Mouse (Mus musculus): Measurements from ENCODE around the gene Rbm46.

Rbm46 gene

DNA sequence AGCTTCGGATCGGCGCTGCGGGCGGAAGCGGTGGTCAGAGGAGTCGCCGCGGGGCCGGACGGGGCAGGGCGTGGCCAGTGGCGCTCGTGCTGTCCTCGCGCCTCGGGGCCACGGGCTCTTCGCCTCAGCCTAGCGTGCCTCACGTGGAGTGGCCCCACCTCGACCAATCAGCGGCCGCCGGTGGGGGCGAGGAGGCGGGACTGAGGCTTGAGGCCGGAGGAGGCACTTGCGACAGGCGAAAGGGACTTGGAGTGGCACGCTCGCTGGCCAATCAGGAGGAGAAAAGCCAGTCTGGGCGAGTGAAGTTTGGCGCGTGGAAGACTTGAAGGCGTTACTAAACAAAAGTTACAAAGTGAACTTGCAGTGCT, at the start of gene Rbm46:
Gene Rbm46 (minus strand): TSS at position 112 of the 368 bp plus-strand sequence.
- peak; percentile 18 for DNase-seq (ENCODE audit: low spot score)

DNA sequence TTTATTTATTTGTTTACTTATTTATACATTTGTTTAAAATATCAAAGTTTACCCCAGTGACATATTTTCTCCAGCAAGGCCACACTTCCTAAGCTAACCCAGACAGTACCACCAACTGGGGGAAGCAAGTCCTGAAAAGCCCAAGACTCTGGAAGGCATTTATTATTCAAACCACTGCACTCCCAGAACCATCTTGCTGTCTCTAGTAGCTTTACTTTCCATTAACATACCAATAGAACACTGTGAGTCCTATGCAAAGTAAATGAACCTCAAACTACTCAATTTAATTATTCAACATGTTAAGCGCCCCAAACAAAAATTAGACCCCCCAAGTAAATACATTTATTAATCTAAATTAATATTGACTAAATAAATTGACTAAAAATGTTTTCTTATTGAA, 39.3 kb upstream of the Rbm46 start:
- DNase-seq (ENCODE audit: low spot score) = no peak

DNA sequence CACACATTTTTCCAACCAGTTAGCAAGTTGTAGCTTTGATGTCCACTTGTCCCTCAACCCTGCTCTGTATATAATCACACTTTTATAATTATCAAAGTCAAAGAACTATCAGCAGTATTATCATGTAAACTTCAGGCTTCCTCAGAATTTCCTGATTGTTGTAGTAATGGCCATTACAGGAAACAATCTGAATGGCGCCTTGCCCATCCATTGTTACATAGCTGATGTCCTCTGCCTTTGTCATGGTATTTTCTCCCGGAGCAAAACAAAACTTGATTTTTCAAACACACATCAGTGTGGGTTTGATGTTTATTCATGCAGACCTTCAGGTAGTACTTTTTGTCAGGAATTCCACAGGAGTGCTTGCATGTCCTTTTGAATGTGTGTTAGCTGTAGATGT, 32.4 kb upstream of the Rbm46 start:
- DNase-seq (ENCODE audit: low spot score) = no peak

DNA sequence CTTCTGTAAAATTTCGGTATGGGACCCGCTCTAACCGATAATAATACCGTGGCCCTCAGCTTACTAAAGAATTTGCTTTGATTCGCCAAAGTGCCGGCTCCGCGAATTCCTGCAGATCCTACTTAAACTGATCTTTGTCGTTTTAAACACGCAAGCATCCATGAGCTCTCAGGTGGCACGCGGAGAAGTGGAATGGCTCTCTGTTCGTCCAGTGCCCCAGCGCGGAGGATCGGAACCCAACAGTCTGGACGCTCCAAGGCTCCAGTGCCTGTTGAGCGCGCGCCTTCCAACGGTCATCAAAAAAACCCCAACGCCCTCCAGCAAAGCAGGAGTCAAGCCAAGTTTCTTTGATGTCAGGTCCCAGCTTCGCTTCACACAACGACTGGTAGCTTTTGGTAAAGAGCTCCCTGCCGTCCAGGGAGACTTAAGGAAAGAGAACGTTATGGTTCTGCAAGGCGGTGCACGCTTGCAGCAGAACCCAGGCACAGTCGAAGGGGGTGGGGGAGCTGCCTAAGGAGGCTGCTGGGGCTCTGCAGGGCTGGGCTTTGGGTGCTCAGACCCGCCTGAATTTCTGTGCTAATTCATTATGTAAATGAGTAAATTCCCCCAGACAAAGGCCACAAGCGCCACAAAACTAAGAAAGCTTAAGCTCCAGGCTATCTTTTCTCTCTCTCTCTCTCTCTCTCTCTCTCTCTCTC, 28.1 kb upstream of the Rbm46 start:
- DNase-seq (ENCODE audit: low spot score) = no peak

DNA sequence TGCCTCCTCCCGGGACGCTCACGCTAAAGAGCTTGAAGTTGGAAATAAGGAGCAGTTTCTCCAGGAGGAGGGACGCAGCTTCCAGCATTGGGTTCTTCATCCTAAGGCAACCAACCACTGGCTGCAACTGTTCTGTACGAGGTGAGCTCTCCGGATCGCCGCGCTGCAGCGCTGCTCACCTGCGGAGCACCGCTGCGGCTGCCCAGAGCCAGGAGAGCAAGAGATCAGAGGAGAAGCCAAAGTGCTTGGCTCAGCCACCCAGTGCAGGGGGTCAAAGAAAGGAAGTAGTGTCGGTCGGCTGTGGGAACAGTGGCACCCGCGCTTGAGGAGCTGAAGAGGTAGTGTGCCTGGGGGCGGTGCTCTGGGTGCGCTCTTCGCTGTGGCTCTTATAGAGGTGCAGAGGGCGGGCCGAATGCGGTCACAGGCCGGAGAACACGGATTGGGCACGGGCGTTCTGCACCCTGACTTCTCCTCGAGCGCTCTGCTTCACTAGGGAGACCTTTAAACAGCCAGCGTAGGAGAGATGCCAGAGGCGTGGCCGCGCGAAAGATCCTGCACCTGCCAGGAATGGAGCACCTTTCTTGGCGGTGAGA, 27.4 kb upstream of the Rbm46 start, which contains the start of gene Lrat:
Gene Lrat (minus strand): TSS at position 361 of the 593 bp plus-strand sequence.
- no peak for DNase-seq (ENCODE audit: low spot score)

DNA sequence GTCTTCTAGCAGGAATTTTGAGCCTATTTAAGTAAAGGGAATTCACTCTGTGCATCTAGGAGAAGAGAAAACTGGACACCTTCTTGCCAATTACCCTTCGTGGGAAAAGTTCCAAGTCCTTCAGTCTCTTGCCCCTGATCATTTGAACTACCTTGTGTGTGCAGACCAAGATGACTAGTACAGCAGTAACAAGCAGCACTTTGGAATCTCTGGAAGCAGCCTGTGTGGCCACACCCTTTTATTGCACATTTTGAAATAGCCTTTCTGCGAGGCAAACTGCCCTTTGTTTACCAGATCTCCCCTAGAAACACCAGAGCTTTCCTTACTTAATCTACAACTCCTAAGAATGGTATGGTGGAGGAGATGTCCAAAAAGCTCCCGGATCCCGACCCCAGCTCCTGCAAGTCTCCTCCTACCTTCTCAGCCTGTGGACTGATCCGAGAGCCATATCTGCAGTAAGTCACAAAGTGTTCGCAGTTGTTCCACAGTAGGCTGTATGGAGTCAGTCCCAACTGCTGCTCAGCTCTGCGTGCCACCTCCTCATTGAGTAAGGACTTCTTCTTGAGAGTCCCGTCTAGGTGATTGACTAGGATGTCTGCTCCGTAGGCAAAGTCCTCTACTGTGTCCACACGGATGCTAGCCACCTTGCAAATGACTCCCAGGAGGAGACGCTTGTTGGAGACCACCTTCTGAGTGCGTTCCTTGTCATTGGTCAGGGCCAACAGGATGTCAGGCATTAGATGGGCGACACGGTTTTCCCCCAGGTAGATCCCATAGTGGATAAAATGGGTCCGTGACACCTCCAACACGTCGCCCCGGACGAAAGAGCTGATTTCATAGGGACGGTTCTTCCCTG, 26.7 kb upstream of the Rbm46 start:
- DNase-seq (ENCODE audit: low spot score) = no peak

DNA sequence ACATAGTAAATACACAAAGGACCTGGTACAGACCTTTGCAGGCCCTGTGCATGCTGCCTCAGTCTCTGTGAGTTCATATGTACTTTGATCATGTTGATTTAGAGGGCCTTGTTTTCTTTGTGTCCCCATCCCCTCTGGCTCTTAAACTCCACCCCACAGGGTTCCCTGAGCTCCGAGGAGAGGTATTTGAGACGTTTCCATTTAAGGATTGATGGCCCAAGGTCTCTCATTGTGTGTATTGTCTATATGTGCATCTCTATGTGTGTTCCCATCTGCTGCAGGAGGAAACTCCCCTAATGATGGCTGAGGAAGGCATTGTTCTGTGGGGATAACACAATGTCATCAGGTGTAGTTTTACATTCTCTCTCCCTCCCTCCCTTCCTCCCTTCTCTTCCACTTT, 12.6 kb upstream of the Rbm46 start:
- no peak for DNase-seq (ENCODE audit: low spot score)

DNA sequence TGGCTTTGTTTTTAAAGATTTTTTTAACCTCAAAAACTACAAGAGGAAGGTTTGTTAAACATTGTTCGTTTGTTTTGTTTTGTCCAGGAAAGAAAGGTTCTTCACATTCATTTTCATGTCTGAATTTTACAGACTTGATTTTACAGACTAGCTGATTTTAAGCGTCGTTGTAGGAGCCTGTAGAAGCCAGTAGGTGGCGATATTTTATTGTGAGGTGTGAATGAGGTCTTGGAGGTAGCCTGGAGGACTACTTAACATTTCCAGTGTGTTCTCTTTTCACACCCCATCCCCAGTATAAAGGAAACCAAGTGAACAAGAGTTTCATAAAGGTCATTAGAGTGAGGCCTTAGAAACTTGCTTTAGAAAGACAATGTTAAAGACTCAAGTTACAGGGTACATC, 975 bp upstream of the Rbm46 start:
- no peak for DNase-seq (ENCODE audit: low spot score)

DNA sequence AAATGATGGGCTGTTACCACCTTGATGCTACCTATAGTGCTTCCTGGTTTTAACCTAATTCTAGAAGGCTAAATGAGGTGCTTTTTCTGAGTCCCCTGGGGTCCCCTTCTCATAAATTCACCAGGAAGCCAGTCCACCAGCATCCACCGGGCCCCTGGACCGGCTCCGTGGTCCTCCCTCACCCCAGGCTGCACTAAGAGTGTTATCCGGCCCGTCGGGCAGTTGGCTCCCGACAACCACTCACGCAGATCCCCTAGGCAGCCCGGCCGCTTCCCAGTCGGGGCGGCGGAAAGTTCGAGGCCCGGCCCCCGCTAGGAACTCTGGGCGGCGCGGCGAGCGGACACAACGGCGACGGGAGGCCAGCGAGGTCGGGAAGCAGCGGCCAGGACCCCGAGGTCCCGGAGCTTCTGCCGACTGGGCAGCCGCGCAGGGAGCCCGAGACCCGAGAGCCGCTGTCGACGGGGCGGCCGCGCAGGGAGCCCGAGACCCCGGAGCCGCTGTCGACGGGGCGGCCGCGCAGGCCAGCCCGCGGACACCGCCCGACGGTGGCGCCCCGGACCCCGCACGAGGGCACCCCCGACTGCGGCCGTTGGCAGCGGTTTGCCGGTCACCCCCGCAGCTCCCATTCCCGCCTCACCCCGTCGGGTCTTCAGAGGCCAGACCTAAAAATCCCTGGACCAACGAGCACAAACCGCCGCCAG, 462 bp downstream of the Rbm46 start:
- DNase-seq (ENCODE audit: low spot score) = no peak

DNA sequence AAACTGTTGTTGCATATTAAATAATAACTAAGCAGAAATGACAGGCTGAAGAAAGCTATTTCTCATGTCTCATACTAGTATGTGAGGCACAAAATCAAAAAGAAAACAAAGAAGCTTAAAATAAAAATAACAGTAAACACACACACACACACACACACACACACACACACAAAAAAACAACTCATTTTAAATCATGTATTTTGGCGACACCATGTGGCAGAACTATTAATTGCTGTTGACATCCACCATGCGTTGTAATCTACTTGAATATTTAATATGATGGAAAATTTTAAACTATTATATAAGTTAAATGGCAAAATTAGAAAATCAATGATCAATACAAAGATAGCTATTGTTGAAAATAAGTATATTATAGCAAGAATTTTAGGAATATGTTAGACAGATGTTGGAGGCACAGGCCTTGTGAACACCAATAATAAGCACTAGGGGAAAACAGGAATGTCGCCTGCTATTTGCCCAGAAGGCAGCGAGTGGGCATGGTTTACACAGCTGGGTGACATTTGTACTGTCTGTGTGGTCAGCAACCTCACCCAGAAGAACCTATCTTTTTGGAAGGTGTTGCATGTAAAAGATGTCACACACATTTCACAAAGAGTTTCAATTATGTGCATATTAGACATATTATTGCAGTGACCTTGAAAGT, 18.7 kb downstream of the Rbm46 start:
- DNase-seq (ENCODE audit: low spot score) = peak; percentile 8

DNA sequence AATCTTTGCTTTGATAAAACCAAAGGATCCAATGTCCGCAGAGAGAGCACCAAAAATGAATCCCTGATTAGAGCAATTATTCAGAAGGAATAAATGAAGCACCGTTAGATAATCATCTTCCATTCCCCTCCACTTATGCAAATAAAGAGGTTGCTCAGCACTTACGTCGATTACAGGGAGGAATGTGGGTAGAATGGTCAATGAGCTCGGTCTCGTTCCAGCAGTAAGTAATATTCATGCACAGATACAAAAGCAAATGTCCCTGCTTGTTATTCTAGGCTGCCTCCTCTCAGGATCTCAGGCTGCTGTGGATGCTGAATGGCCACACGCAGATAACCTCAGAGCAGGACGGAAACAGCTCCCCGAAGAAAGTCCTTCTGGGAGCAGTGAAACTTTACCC, 51.1 kb downstream of the Rbm46 start:
- no peak for DNase-seq (ENCODE audit: low spot score)

DNA sequence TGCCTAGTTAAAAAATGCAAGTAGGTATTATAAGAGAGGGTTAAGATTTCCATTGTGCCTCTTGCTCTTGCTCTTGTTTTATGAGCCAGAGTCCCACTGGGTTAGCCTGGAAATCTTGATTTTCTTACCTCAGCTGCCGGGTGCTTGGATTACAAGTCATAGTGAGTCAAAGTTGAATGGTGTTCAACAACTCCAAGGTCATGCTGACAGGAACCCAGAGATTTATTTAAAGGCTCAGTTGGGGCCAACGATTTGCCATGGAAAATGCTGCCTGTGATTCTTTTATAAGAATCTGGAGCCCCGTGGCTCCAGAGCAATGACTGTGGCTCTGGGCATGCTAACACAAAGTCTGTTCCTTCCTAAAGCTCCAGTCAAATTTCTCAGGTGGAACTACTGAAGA, 64.4 kb downstream of the Rbm46 start:
- no peak for DNase-seq (ENCODE audit: low spot score)

DNA sequence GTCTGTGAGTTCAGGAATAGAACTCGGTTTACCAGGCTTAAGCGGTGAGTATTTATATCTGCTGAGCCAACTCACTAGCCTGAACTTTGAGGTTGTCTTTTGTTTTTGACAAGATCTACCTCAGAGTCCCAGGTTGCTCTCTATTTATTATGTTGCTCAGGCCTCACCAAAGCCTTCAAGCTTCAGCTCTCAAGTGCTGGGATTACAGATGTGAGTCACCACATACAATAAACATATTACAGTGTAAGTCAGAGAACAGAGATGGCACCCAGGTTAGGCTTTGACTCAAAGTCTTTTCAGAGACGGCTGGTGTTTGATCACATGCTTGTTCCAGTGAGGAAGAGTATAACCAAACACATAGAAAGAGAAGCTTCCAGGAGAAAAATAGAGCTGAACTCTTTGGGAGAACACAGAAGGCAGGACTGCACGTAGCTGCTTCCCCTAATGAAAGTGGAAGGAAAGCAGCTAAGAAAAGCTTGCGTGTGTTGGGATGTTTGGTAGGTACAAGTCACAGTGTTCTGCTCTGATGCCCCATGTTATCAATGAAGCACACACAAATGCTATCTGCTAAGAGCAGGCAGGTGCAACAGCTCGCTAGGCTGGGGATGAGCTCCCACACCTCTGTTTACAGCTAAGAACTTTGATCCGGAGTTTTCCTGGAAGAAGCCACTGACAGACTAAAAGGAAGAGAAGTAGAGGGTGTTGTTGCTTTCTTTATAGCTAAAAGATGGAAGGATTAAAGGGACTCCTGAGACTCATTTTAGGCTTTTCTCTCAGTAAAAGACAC, 65.8 kb downstream of the Rbm46 start:
- DNase-seq (ENCODE audit: low spot score) = no peak

DNA sequence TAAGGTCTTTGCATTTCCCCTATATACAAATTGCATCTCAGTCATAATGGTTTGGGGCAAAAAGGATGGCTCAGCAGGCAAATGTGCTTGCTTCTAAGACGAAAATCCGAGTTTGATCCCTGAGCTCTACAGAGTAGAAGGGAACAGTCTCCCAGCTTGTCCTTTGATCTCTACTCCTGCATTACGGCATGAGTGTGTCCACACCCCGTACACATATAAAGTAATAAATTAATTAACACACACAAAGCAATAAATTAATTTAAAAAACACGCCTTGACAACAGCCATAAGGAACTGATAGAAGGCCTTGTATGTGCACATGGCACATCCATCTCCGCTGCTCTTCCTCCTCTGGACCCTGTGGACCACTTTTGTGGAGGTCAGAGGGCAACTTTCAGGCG, 66.5 kb downstream of the Rbm46 start:
- no peak for DNase-seq (ENCODE audit: low spot score)

DNA sequence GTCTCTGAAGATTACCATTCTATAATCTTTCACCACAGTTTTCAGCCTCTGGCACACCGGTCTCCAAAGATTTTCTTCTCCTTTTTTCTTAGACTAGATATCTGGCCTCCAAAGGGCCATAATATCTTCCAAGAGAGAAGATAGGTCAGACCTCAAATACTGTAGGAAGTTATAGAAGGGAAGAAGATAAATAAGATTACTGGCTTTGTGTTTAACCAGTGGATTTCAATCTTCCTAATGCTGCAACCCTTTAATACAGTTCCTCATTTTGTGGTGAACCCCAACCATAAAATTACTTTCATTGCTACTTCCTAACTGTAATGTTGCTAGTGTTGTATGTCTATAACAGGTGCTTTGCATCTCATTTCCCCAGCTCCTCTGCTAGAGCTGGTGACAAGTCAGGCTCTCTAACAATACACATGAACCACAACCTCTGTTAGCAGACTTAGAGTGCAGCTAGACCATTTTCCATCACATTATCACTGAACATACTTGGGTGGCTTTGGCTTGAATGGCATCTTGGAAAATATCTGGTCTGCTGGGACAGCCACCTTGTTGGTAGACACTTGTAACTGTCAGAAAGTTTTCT, 67.9 kb downstream of the Rbm46 start:
- DNase-seq (ENCODE audit: low spot score) = no peak

DNA sequence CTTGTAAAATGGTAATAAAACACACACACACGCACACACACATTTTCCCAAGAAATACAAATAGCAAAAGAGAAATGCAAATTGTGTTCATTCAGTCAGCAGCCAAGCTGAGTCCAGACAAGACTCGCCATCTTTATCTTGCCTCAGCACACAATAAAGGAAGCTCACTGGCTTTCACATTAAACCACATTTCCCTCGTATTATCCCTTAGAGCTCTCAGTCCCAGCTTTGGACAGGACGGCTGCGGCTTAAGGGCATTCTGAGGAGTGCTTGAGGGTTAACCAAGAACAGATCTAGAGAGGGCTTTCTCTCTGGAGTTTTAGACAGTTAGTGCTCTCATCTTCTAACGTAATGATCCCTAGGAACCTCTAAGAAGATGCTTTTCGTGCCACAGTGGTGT, 71.0 kb downstream of the Rbm46 start:
- no peak for DNase-seq (ENCODE audit: low spot score)

DNA sequence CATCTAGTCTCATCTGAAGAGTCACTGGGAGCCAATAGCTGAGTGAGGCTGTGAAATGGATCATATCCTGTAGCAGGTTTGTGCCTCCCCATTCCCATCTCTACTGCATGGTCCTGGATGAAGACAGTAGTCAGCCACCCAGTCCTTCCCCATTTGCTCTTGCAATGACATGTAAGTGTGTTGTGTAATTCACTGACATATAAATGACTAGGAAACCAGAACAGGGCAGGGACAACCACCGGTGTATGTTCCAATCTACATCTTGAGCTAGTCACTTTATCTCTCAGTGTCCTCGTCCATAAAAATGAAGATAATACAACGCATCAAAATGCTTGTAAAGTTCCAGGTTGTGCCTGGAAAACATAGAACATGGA, 75.8 kb downstream of the Rbm46 start:
- DNase-seq (ENCODE audit: low spot score) = no peak

DNA sequence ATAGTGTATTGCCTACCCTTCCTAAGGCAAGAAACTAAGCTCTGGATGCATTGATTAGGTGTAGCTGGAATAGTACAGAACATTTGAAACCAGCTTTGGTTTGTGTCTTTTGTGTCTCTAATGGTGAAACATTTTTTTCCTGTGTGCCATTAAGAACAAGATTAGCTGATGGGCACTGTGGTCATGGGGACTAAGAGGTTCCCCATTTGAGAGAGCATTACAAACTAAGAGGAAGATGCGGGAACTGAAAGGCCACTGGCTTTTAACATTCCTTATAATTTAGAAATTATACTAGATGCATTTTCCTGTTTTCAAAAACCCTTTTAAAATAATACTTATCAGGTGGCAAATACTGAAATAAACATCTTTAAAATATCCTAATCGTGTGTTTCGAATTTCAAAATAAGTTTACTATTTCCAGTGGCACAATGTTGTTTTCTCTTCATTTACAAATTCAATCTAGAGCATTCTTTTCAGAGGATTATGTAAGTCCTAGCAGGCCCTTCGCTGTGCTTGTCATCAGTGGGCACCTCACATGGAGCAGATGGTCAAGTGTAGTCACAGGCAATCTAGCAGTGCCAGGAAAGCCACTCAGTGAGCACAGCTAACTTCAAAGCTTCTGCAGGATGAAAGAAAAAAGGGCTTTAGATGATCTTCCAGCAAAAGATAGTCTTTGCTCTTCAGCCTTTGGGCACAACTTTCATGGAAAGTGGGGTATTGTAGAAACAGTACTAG, 76.4 kb downstream of the Rbm46 start:
- no peak for DNase-seq (ENCODE audit: low spot score)

DNA sequence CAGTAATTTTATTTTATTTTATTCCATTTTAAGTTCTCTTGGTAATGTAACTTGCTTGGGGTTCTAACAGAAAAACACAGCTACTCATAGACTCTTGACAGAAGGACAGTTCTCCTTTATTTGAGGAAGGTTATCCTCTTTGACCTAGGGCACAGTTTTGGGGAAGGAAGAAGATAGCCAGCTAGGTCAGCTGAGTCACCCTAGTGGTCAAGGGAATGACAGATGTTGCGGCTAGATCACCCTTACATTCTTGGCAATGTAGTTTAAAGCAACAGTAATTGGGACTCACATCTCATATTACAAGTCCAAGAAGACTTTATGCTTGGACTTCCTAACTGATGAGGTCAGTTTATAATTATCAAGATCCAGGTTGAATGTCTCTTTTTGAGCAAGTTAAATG, 82.6 kb downstream of the Rbm46 start:
- no peak for DNase-seq (ENCODE audit: low spot score)

DNA sequence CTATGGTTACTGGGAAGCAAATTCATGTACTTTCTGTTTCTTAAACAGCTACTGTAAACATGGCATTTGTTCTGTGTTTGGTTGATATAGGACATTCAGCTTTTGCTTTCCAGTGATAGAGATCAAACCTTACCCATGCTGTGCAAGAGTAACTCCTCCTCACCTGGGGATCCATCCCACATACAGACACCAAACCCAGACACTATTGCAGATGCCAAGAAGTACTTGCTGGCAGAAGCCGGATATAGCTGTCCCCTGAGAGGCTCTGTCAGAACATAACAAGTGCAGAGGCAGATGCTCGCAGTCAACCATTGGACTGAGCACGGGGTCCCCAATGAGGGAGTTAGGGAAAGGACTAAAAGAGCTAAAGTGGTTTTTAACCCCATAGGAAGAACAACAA, 84.6 kb downstream of the Rbm46 start:
- no peak for DNase-seq (ENCODE audit: low spot score)

All from left cerebral cortex, adult 11 months (tissue).